In the genomic region with DNA sequence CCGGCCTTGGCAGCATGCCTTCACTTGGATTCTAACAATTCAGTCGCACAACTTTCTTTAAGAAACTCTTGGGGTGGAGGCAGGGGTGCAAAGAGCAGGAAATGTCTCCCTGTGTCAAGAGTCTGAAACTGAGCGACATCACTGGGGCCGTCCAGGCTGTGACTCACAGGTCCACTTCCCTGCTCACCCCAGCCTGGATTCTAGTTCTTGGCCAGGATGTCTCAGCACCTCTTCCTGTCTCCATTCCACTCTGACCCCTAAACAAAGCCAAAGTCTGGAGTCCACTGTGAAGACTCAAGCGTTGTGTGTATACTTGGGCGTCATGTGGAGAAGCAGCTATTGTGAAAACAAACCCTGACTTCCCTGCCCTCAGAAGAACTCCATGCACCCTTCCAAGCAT, we compare ENCODE assay signal across 10 mouse cellular contexts. TPM values are rescaled to one million over a fixed set of nuclear protein-coding genes. Genes with fewer than 3 reads are reported as not detected.
DNase-seq lines count a peak whose midpoint lies in the region; ATAC-seq lines count a peak whose summit lies in the region.
"Had no signal": no experiment of that assay in that cellular context is flagged by ENCODE, and none has a peak within 500 bp of the region (broad histone marks: within the 10 kb centered on the region; RNA-seq: fewer than 3 reads in every experiment).

No protein-coding gene starts in this region.

- DNase-seq in adrenal gland, adult 2 months: peak; percentile 55
- no peak for DNase-seq in adrenal gland, postnatal 10 days
- DNase-seq in NIH3T3 (ENCODE audit: low read depth): peak; percentile 9
- DNase-seq in heart, postnatal 10 days: peak; percentile 48 to 59
- no peak for DNase-seq in embryo, embryonic 11 days
- no peak for DNase-seq in urinary bladder, adult 18-20 months (ENCODE audit: low spot score in 2 of 2)
- DNase-seq: liver, embryonic 13.5 days had no signal

- H3K4me3 ChIP-seq in liver, embryonic 16.5 days (ENCODE audit: low read depth, low read length): no peak overlapping the region
- H3K4me3 ChIP-seq: liver, embryonic 13.5 days had no signal

- 41% methylated on average over 6 of the region's 6 CpGs for WGBS in liver, embryonic 16.5 days (ENCODE audit: insufficient replicate concordance)

- peak; percentile 53 for ATAC-seq in liver, embryonic 16.5 days (ENCODE audit: low read depth)
- no peak for ATAC-seq in erythroblast, adult 5-6 weeks (replicated peaks; ENCODE audit: low FRiP score, poor library complexity, severe bottlenecking)
- ATAC-seq: intestine, embryonic 16.5 days had no signal

- no peak overlapping the region for H3K4me2 ChIP-seq in liver, embryonic 16.5 days (ENCODE audit: low read depth, low read length)
- H3K4me2 ChIP-seq: liver, embryonic 13.5 days had no signal

- intact Hi-C loops in heart, postnatal 10 days (cut with DNase I): loop anchor here (2.0 kb wide), 2 partner anchors 26 to 46 kb away; no protein-coding TSS in a partner anchor

- no peaks in the 10 kb centered on the region for H3K27me3 ChIP-seq in liver, embryonic 16.5 days (ENCODE audit: control insufficient read depth, insufficient read depth, low read depth, low read length)
- H3K27me3 ChIP-seq: liver, embryonic 13.5 days had no signal

- H3K27ac ChIP-seq in liver, embryonic 16.5 days (ENCODE audit: low read length): no peak overlapping the region
- H3K27ac ChIP-seq: liver, embryonic 13.5 days had no signal

- H3K9ac ChIP-seq in liver, embryonic 16.5 days (ENCODE audit: low read depth, low read length): no peak overlapping the region
- H3K9ac ChIP-seq: liver, embryonic 13.5 days had no signal

- no peaks in the 10 kb centered on the region for H3K9me3 ChIP-seq in liver, embryonic 16.5 days (replicated peaks; ENCODE audit: control insufficient read depth, low read length)
- H3K9me3 ChIP-seq: liver, embryonic 13.5 days had no signal

- no peaks in the 10 kb centered on the region for H3K36me3 ChIP-seq in liver, embryonic 16.5 days (ENCODE audit: control insufficient read depth, insufficient read depth)
- H3K36me3 ChIP-seq: liver, embryonic 13.5 days had no signal

- no peaks in the 10 kb centered on the region for H3K4me1 ChIP-seq in liver, embryonic 16.5 days (ENCODE audit: control insufficient read depth, low read depth, low read length)
- H3K4me1 ChIP-seq: liver, embryonic 13.5 days had no signal

RNA-seq across cellular contexts. Expression of gene Kdr, which starts 55.6 kb away (rescaled TPM):
- 100 to 1,000 TPM in 1 of 2 experiments, 10 to 100 TPM in 1; 52.5 to 102 TPM for total RNA-seq in adrenal gland, adult 2 months (2021)
- 19.7 and 24.5 TPM in 2 replicates for polyA plus RNA-seq in adrenal gland, adult 2 months (2012; rRNA removed)
- 100 to 1,000 TPM in 1 of 2 experiments, 10 to 100 TPM in 1; 93.4 to 107 TPM for total RNA-seq in adrenal gland, postnatal 10 days (2021)
- total RNA-seq in heart, postnatal 10 days (2021): 100 to 1,000 TPM; 124 to 160 TPM
- polyA plus RNA-seq in liver, embryonic 16.5 days (2015; fragmentation: Nextera tagmentation; extraction: Ambion mirVana): 8.6 and 9.6 TPM in 2 replicates
- total RNA-seq in erythroblast, adult 5-6 weeks (2015; ENCODE audit: low replicate concordance): not detected in 2 replicates
- 0.17 TPM in 1 of 2 replicates, not detected in the other for total RNA-seq in erythroblast, adult 5-6 weeks (2017; ENCODE audit: low replicate concordance)

Comparison
In these comparisons a context has a peak if more than half of its experiments do, and no peak if none do; other contexts are left out.
1. DNase-seq: peak in adrenal gland, adult 2 months (single experiment), NIH3T3 (single experiment) and heart, postnatal 10 days (2 of 2); none in adrenal gland, postnatal 10 days (single experiment), embryo, embryonic 11 days (single experiment) and urinary bladder, adult 18-20 months (0 of 2).
2. RNA of gene Kdr, which starts 55.6 kb away (total RNA-seq): 124 to 160 TPM in heart, postnatal 10 days, 93.4 to 107 TPM in adrenal gland, postnatal 10 days and 52.5 to 102 TPM in adrenal gland, adult 2 months; 0.17 TPM in erythroblast, adult 5-6 weeks; every median in the first group is over 10 times any median in the second.